In the genomic region with DNA sequence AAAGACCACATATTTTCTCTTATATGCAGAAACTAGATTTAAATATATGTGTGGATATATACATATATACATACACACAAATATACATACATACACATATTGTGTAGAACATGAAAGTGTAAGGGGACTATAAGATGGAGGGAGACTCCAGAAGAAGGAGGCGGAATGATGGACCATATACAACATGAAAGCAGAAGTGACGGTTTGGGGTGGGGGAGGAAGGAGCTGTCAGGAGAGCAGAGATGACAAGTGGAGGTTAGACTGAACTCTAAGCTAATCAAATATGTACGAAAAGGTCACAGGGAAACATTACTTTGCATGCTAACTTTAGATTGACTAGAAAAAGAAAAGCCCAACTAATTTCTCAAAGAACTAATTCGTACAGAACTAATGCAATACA, we compare ENCODE assay signal across 28 mouse cellular contexts. TPM values are rescaled to one million over a fixed set of nuclear protein-coding genes. Genes with fewer than 3 reads are reported as not detected.
"Had no signal": no experiment of that assay in that cellular context is flagged by ENCODE, and none has a peak within 500 bp of the region (broad histone marks: within the 10 kb centered on the region; RNA-seq: fewer than 3 reads in every experiment).

No protein-coding gene starts in this region.

- H3K27me3 ChIP-seq: embryonic facial prominence, embryonic 12.5 days; embryonic facial prominence, embryonic 13.5 days; embryonic facial prominence, embryonic 15.5 days; forebrain, embryonic 12.5 days; forebrain, embryonic 13.5 days; forebrain, embryonic 15.5 days had no signal

- ATAC-seq: forebrain, embryonic 13.5 days; forebrain, embryonic 14.5 days; forebrain, embryonic 15.5 days; forebrain, embryonic 16.5 days; forebrain, postnatal 0 days had no signal

- H3K9ac ChIP-seq: embryonic facial prominence, embryonic 12.5 days; embryonic facial prominence, embryonic 13.5 days; embryonic facial prominence, embryonic 15.5 days; forebrain, embryonic 12.5 days; forebrain, embryonic 13.5 days; forebrain, embryonic 15.5 days; forebrain, postnatal 0 days had no signal

- H3K36me3 ChIP-seq: embryonic facial prominence, embryonic 10.5 days; embryonic facial prominence, embryonic 12.5 days; embryonic facial prominence, embryonic 13.5 days; embryonic facial prominence, embryonic 15.5 days; forebrain, embryonic 10.5 days; forebrain, embryonic 12.5 days; forebrain, embryonic 15.5 days had no signal

- DNase-seq: cerebellum, adult 9-10 months; cerebellum, adult 9-11 months; cerebellum, postnatal 10 days; cerebellum, postnatal 14 days; cerebellum, postnatal 25 days; cerebellum, postnatal 36 days; embryo, embryonic 11 days; forebrain, postnatal 0 days; gastrocnemius, adult 2 months; gastrocnemius, postnatal 10 days; gastrocnemius, postnatal 14 days; gastrocnemius, postnatal 25 days; gastrocnemius, postnatal 36 days; heart, adult 18-20 months; heart, adult 2 months had no signal

- H3K27ac ChIP-seq: embryonic facial prominence, embryonic 10.5 days; embryonic facial prominence, embryonic 12.5 days; embryonic facial prominence, embryonic 13.5 days; embryonic facial prominence, embryonic 15.5 days; forebrain, embryonic 10.5 days; forebrain, embryonic 12.5 days; forebrain, embryonic 13.5 days; forebrain, embryonic 15.5 days; gastrocnemius, adult 2 months; heart, adult 2 months had no signal

- H3K4me2 ChIP-seq: embryonic facial prominence, embryonic 12.5 days; embryonic facial prominence, embryonic 13.5 days; embryonic facial prominence, embryonic 15.5 days; forebrain, embryonic 12.5 days; forebrain, embryonic 13.5 days; forebrain, embryonic 15.5 days had no signal

- H3K4me3 ChIP-seq: embryonic facial prominence, embryonic 10.5 days; embryonic facial prominence, embryonic 12.5 days; embryonic facial prominence, embryonic 13.5 days; embryonic facial prominence, embryonic 15.5 days; erythroblast, embryonic 14.5 days; forebrain, embryonic 10.5 days; forebrain, embryonic 12.5 days; forebrain, embryonic 13.5 days; forebrain, embryonic 15.5 days; gastrocnemius, adult 2 months; heart, adult 2 months had no signal

- H3K4me1 ChIP-seq: embryonic facial prominence, embryonic 13.5 days; embryonic facial prominence, embryonic 15.5 days; forebrain, embryonic 12.5 days; forebrain, embryonic 13.5 days; forebrain, embryonic 15.5 days had no signal

- H3K9me3 ChIP-seq: embryonic facial prominence, embryonic 10.5 days; embryonic facial prominence, embryonic 12.5 days; embryonic facial prominence, embryonic 13.5 days; embryonic facial prominence, embryonic 15.5 days; forebrain, embryonic 10.5 days; forebrain, embryonic 12.5 days; forebrain, embryonic 13.5 days; forebrain, embryonic 15.5 days had no signal

RNA-seq across cellular contexts. Expression of a gene that starts 20.5 kb away (rescaled TPM):
- total RNA-seq: common myeloid progenitor, adult 5-6 weeks; granulocyte monocyte progenitor cell, adult 5-6 weeks had no signal
- polyA plus RNA-seq: erythroblast, embryonic 14.5 days had no signal
